Mouse (Mus musculus) cortical plate, adult 2 months (tissue): ENCODE measurements at regions not wholly inside any gene's neighbourhood (a gene's known extent, or its start where the extent isn't known, plus 50 kb on each side); places are given as distances from the start of the nearest gene placed in this dataset.
A peak's percentile ranks its signal among the peaks of the same experiment; 100 is the strongest.

Experiments
- CTCF ChIP-seq: fragments of 200-500 bp; IDR thresholded peaks from 2 replicates; pipeline ENCODE4 v1.5.1; 2011; ENCODE audit warnings: mild to moderate bottlenecking, control low read depth, low read length; ENCODE audit not compliant: insufficient read depth; ENCODE audit errors: extremely low read depth
- POLR2A ChIP-seq: fragments of 200-500 bp; IDR thresholded peaks from 2 replicates; pipeline ENCODE4 v1.6.1; 2011; ENCODE audit warnings: mild to moderate bottlenecking, low read length, control low read depth; ENCODE audit not compliant: insufficient read depth; ENCODE audit errors: extremely low read depth

DNA sequence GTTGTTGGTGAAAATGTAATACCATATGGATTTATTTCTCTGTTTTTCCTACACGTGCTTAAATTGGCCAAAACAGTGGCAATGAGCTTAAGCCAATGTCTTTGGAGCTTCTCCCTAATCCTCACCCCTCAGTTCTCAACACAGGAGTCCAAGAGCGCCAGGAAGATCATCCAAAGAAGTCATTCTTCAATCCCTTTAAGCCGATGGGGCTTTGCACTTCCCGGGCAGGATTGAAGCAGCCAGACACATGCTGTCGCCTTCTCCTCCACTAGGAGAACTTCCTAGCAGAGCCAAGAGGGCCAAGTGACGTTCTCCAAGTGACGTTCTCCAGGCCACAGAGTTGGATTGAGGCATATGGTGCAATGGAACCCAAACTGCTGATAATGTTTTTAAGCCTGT is 286.3 kb upstream of the Actbl2 start:
- TF ChIP-seq CTCF (peak; percentile 23; the same call in 1 of the 2 replicates), POLR2A (no peak)
